In genomic region chr6:103766830-103767229, GRCm38 (mm10) we compare ENCODE assay signal across 29 mouse cellular contexts.
DNase-seq lines count a peak whose midpoint lies in the region; ATAC-seq lines count a peak whose summit lies in the region.
"Had no signal": no experiment of that assay in that cellular context is flagged by ENCODE, and none has a peak within 500 bp of the region (broad histone marks: within the 10 kb centered on the region; RNA-seq: fewer than 3 reads in every experiment).

No protein-coding gene starts in this region.

- no peak overlapping the region for H3K4me2 ChIP-seq in hindbrain, embryonic 16.5 days (ENCODE audit: low read length)
- no peak overlapping the region for H3K4me2 ChIP-seq in hindbrain, embryonic 13.5 days
- H3K4me2 ChIP-seq: embryonic facial prominence, embryonic 13.5 days; forebrain, embryonic 12.5 days; forebrain, embryonic 15.5 days; heart, embryonic 12.5 days; heart, embryonic 15.5 days; hindbrain, embryonic 15.5 days had no signal

- H3K36me3 ChIP-seq in hindbrain, embryonic 16.5 days (ENCODE audit: control insufficient read depth, insufficient read depth, low read length), result no peaks in the 10 kb centered on the region
- H3K36me3 ChIP-seq in hindbrain, embryonic 13.5 days, result no peaks in the 10 kb centered on the region
- H3K36me3 ChIP-seq: embryonic facial prominence, embryonic 10.5 days; embryonic facial prominence, embryonic 13.5 days; forebrain, embryonic 12.5 days; forebrain, embryonic 15.5 days; G1E; heart, embryonic 12.5 days; heart, embryonic 15.5 days; hindbrain, embryonic 10.5 days; hindbrain, embryonic 15.5 days had no signal

- peak; percentile 1 for DNase-seq in cerebellum, adult 9-11 months
- DNase-seq in cerebellum, adult 11-12 months, result no peak
- peak; percentile 53 for DNase-seq in left cerebral cortex, postnatal 4 days
- DNase-seq in left cerebral cortex, postnatal 36 days (ENCODE audit: low spot score in 2 of 2), result no peak
- DNase-seq: adrenal gland, postnatal 10 days; adrenal gland, postnatal 36 days; B cell, adult 2 months; embryo, embryonic 11 days; gastrocnemius, postnatal 25 days; heart, adult 18-20 months; heart, postnatal 10 days; heart, postnatal 36 days; kidney, adult 18-20 months had no signal

- WGBS in hindbrain, embryonic 16.5 days, result 70% methylated on average over 3 of the region's 3 CpGs
- 80% methylated on average over 3 of the region's 3 CpGs for WGBS in hindbrain, embryonic 13.5 days

- no peaks in the 10 kb centered on the region; the same call in 1 of the 2 replicates for H3K9me3 ChIP-seq in hindbrain, embryonic 16.5 days (ENCODE audit: control insufficient read depth, low read length)
- peaks cover 8% of the 10 kb centered on the region; the same call in 1 of the 2 replicates for H3K9me3 ChIP-seq in hindbrain, embryonic 13.5 days
- H3K9me3 ChIP-seq: embryonic facial prominence, embryonic 10.5 days; embryonic facial prominence, embryonic 13.5 days; forebrain, embryonic 12.5 days; heart, embryonic 15.5 days; hindbrain, embryonic 15.5 days had no signal

- no peak overlapping the region for H3K4me3 ChIP-seq in hindbrain, embryonic 16.5 days (ENCODE audit: low read length)
- no peak overlapping the region for H3K4me3 ChIP-seq in hindbrain, embryonic 13.5 days
- H3K4me3 ChIP-seq: embryonic facial prominence, embryonic 10.5 days; embryonic facial prominence, embryonic 13.5 days; erythroblast, embryonic 14.5 days; forebrain, embryonic 12.5 days; forebrain, embryonic 15.5 days; heart, embryonic 12.5 days; heart, embryonic 15.5 days; hindbrain, embryonic 10.5 days; hindbrain, embryonic 15.5 days had no signal

- intact Hi-C loops in left cerebral cortex, postnatal 4 days (cut with DNase I), result no loop called here
- intact Hi-C loops in left cerebral cortex, postnatal 36 days (cut with DNase I), result no loop called here

- H3K4me1 ChIP-seq in hindbrain, embryonic 16.5 days (ENCODE audit: control insufficient read depth, insufficient read depth, low read depth, low read length), result no peaks in the 10 kb centered on the region
- no peaks in the 10 kb centered on the region for H3K4me1 ChIP-seq in hindbrain, embryonic 13.5 days (replicated peaks)
- H3K4me1 ChIP-seq: embryonic facial prominence, embryonic 10.5 days; embryonic facial prominence, embryonic 13.5 days; forebrain, embryonic 12.5 days; forebrain, embryonic 15.5 days; heart, embryonic 12.5 days; heart, embryonic 15.5 days; hindbrain, embryonic 10.5 days; hindbrain, embryonic 15.5 days had no signal

- no peak overlapping the region for H3K9ac ChIP-seq in hindbrain, embryonic 16.5 days (ENCODE audit: low read depth, low read length)
- H3K9ac ChIP-seq in hindbrain, embryonic 13.5 days, result no peak overlapping the region
- H3K9ac ChIP-seq: embryonic facial prominence, embryonic 13.5 days; forebrain, embryonic 12.5 days; forebrain, embryonic 15.5 days; heart, embryonic 12.5 days; heart, embryonic 15.5 days; hindbrain, embryonic 15.5 days had no signal

- 0 out of 2 replicates have a peak, but pooled peaks have one; percentile 54 for ATAC-seq in hindbrain, embryonic 16.5 days
- no peak for ATAC-seq in hindbrain, embryonic 13.5 days (ENCODE audit: low FRiP score)
- ATAC-seq: forebrain, embryonic 15.5 days; inflammation-experienced regulatory T-cells, adult 6 months; intestine, embryonic 16.5 days; Patski had no signal

- H3K27me3 ChIP-seq in hindbrain, embryonic 16.5 days (replicated peaks; ENCODE audit: control insufficient read depth, insufficient read depth, low read length), result no peaks in the 10 kb centered on the region
- no peaks in the 10 kb centered on the region for H3K27me3 ChIP-seq in hindbrain, embryonic 13.5 days
- H3K27me3 ChIP-seq: CH12.LX; embryonic facial prominence, embryonic 13.5 days; forebrain, embryonic 12.5 days; forebrain, embryonic 15.5 days; heart, embryonic 12.5 days; heart, embryonic 15.5 days; hindbrain, embryonic 15.5 days; Patski had no signal

- no peak overlapping the region for H3K27ac ChIP-seq in hindbrain, embryonic 16.5 days (ENCODE audit: low read depth, low read length)
- H3K27ac ChIP-seq in hindbrain, embryonic 13.5 days, result no peak overlapping the region
- H3K27ac ChIP-seq: embryonic facial prominence, embryonic 10.5 days; embryonic facial prominence, embryonic 13.5 days; forebrain, embryonic 12.5 days; forebrain, embryonic 15.5 days; heart, embryonic 15.5 days; hindbrain, embryonic 10.5 days; hindbrain, embryonic 15.5 days had no signal

Comparison
In these comparisons a context has a peak if more than half of its experiments do, and no peak if none do; other contexts are left out.
1. DNase-seq: peak in cerebellum, adult 9-11 months (single experiment) and left cerebral cortex, postnatal 4 days (single experiment); none in cerebellum, adult 11-12 months (single experiment) and left cerebral cortex, postnatal 36 days (0 of 2).